Mouse (Mus musculus): ENCODE measurements around the gene Ctrc. TPM values are rescaled to one million over a fixed set of nuclear protein-coding genes. Genes with fewer than 3 reads are reported as not detected.

The Ctrc gene
- polyA plus RNA-seq, 1 experiment from 2014 or later, result not detected

- no peak overlapping the region for H3K27ac ChIP-seq (ENCODE audit: poor library complexity, severe bottlenecking)
- H3K27me3 ChIP-seq (replicated peaks), result no peaks in the 10 kb centered on the region
- ATAC-seq (ENCODE audit: insufficient number of reproducible peaks, low FRiP score), result no peak
- H3K4me2 ChIP-seq, result no peak overlapping the region
- peaks cover 5% of the 10 kb centered on the region for H3K36me3 ChIP-seq
- no peaks in the 10 kb centered on the region for H3K9me3 ChIP-seq (replicated peaks)
- H3K4me1 ChIP-seq (replicated peaks), result 0 out of 2 replicates have a peak, but pooled peaks cover 4% of the 10 kb centered on the region
- H3K9ac ChIP-seq, result no peak overlapping the region
- WGBS, result 85% methylated on average over 9 of the region's 9 CpGs
- no peak overlapping the region for H3K4me3 ChIP-seq
Observed at GRCm38 (mm10) chr4:141853437-141853836, 7.3 kb upstream of the Ctrc start.

GRCm38 (mm10) chr4:141834536-141835095 is 11.5 kb downstream of the Ctrc start:
- H3K36me3 ChIP-seq, result no peaks in the 10 kb centered on the region

GRCm38 (mm10) chr4:141833911-141834310 is 12.2 kb downstream of the Ctrc start:
- ATAC-seq (ENCODE audit: insufficient number of reproducible peaks, low FRiP score), result no peak
- Histone ChIP-seq H3K9me3 (replicated peaks) (no peaks in the 10 kb centered on the region), H3K4me2 (no peak overlapping the region), H3K4me1 (replicated peaks) (0 out of 2 replicates have a peak, but pooled peaks cover 3% of the 10 kb centered on the region), H3K36me3 (no peaks in the 10 kb centered on the region), H3K27ac (ENCODE audit: poor library complexity, severe bottlenecking) (no peak overlapping the region), H3K9ac (no peak overlapping the region), H3K4me3 (no peak overlapping the region), H3K27me3 (replicated peaks) (no peaks in the 10 kb centered on the region)
- WGBS, result 22% methylated on average over 1 of the region's 1 CpGs

More at GRCm38 (mm10) chr4:141834536-141835095, 11.5 kb downstream of the Ctrc start:
- Histone ChIP-seq H3K9ac (no peak overlapping the region), H3K27me3 (replicated peaks) (no peaks in the 10 kb centered on the region), H3K27ac (ENCODE audit: poor library complexity, severe bottlenecking) (no peak overlapping the region), H3K4me2 (no peak overlapping the region), H3K4me3 (no peak overlapping the region), H3K9me3 (replicated peaks) (no peaks in the 10 kb centered on the region), H3K4me1 (replicated peaks) (0 out of 2 replicates have a peak, but pooled peaks cover 3% of the 10 kb centered on the region)
- 44% methylated on average over 5 of the region's 5 CpGs for WGBS
- no peak for ATAC-seq (ENCODE audit: insufficient number of reproducible peaks, low FRiP score)

DNA sequence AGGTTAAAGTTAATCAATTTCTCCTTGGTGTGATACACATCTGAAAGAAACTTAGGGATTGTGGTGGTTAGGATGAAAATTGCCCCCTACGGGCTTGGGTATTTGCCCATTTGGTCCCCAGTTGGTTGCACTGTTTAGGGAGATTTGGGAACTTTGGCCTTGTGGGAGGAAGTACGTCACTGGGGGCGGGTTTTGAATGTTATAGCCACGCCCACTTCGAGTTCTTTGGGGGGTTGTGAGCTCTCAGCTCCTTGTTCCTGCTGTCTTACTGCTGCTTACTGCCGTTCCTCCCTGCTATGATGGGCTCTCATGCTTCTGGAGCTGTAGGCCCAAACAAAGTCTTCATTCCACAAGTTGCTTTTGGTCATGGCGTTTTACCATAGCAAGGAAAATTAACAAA is 14.8 kb downstream of the Ctrc start:
- Histone ChIP-seq H3K9ac (no peak overlapping the region), H3K4me1 (replicated peaks) (peaks cover 9% of the 10 kb centered on the region), H3K36me3 (no peaks in the 10 kb centered on the region), H3K27me3 (replicated peaks) (no peaks in the 10 kb centered on the region), H3K27ac (ENCODE audit: poor library complexity, severe bottlenecking) (no peak overlapping the region), H3K4me2 (no peak overlapping the region), H3K4me3 (no peak overlapping the region), H3K9me3 (replicated peaks) (no peaks in the 10 kb centered on the region)
- no peak for ATAC-seq (ENCODE audit: insufficient number of reproducible peaks, low FRiP score)
- 69% methylated on average over 7 of the region's 7 CpGs for WGBS

DNA sequence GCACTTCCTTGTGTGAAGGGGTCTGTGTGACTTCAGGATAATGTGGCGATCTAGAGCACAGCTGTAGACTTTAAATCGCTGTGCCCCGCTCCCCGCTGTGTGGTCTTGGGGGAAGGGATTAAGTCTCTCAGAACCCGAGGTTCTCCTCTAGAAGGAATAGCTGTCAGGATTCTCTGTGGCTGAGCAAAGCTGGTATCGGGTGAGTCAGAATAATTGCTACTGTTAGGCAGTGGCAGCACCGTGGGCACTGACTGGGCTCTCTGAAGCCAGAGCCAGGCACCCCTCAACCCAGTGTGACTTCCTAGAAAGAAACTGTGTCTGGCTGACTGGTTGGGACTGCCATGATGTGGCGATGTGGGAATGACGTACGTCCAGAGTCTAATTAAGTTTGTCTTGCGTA is 15.8 kb downstream of the Ctrc start:
- H3K27ac ChIP-seq (ENCODE audit: poor library complexity, severe bottlenecking), result no peak overlapping the region
- no peak overlapping the region for H3K4me3 ChIP-seq
- 51% methylated on average over 11 of the region's 11 CpGs for WGBS
- H3K4me1 ChIP-seq (replicated peaks), result peaks cover 9% of the 10 kb centered on the region
- H3K4me2 ChIP-seq, result no peak overlapping the region
- H3K9ac ChIP-seq, result no peak overlapping the region
- no peaks in the 10 kb centered on the region for H3K27me3 ChIP-seq (replicated peaks)
- no peaks in the 10 kb centered on the region for H3K36me3 ChIP-seq
- no peaks in the 10 kb centered on the region for H3K9me3 ChIP-seq (replicated peaks)
- no peak for ATAC-seq (ENCODE audit: insufficient number of reproducible peaks, low FRiP score)

DNA sequence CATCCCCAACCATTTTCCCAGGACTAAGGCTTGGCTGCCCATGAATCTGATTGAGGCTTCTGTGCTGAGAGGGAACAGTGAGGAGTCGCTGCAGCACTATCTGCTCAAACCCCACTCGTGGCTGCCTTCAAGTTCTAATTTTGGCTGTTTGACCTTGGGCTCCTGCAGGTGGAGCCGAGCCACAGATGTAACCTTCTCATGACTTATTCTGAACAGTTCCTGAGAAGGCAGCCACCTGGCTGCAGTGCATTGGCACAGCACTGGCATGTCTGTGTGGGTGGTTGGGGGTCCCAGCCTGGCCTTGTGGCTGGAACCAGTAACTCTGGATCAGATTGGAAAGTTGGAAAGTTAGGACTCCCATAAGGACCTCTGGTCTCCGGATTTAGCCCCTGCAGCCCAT is 18.0 kb downstream of the Ctrc start:
- 59% methylated on average over 4 of the region's 4 CpGs for WGBS
- no peaks in the 10 kb centered on the region for H3K36me3 ChIP-seq
- peaks cover 5% of the 10 kb centered on the region for H3K4me1 ChIP-seq (replicated peaks)
- H3K27ac ChIP-seq (ENCODE audit: poor library complexity, severe bottlenecking), result no peak overlapping the region
- H3K27me3 ChIP-seq (replicated peaks), result no peaks in the 10 kb centered on the region
- ATAC-seq (ENCODE audit: insufficient number of reproducible peaks, low FRiP score), result no peak
- no peak overlapping the region for H3K9ac ChIP-seq
- H3K4me3 ChIP-seq, result no peak overlapping the region
- no peaks in the 10 kb centered on the region for H3K9me3 ChIP-seq (replicated peaks)
- H3K4me2 ChIP-seq, result no peak overlapping the region

- H3K4me2 ChIP-seq, result no peak overlapping the region
- H3K27ac ChIP-seq (ENCODE audit: poor library complexity, severe bottlenecking), result no peak overlapping the region
- H3K4me1 ChIP-seq (replicated peaks), result peaks cover 5% of the 10 kb centered on the region
- no peaks in the 10 kb centered on the region for H3K27me3 ChIP-seq (replicated peaks)
- H3K9ac ChIP-seq, result no peak overlapping the region
- no peak for ATAC-seq (ENCODE audit: insufficient number of reproducible peaks, low FRiP score)
- 93% methylated on average over 2 of the region's 2 CpGs for WGBS
- no peaks in the 10 kb centered on the region for H3K9me3 ChIP-seq (replicated peaks)
- no peak overlapping the region for H3K4me3 ChIP-seq
- H3K36me3 ChIP-seq, result no peaks in the 10 kb centered on the region
Observed at GRCm38 (mm10) chr4:141827401-141827800, 18.8 kb downstream of the Ctrc start.

DNA sequence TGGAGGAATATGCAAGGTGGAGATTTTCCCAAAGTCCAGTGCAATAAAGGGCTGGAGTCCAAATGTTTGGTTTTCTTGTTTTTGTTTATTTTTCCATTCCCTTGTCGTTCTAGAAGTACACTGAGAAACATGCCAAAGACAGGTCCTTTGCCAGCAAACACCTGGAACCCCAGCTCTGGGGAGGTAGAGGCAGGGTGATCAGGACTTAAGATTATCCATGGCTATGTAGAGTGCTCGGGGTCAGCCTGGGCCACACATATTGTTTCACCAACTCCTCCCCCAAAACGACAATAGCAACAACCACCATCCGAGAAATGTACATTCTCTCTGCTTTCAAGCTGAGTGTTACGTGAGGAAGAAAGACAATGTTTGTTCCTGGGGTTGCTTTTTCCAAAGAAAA is 20.1 kb downstream of the Ctrc start, which contains the start of gene Cela2a:
Gene Cela2a (minus strand): TSS at position 101 of the 400 bp plus-strand sequence.
- Histone ChIP-seq H3K4me2 (no peak within 1 kb of the TSS), H3K27me3 (replicated peaks) (no peaks in the 10 kb centered on the region), H3K9me3 (replicated peaks) (no peaks in the 10 kb centered on the region), H3K4me1 (replicated peaks) (peaks cover 16% of the 10 kb centered on the region), H3K36me3 (no peaks in the 10 kb centered on the region), H3K4me3 (no peak within 1 kb of the TSS), H3K27ac (ENCODE audit: poor library complexity, severe bottlenecking) (no peak within 1 kb of the TSS), H3K9ac (no peak within 1 kb of the TSS)
- 63% methylated on average over 5 of the region's 5 CpGs for WGBS
- ATAC-seq (ENCODE audit: insufficient number of reproducible peaks, low FRiP score), result no peak

DNA sequence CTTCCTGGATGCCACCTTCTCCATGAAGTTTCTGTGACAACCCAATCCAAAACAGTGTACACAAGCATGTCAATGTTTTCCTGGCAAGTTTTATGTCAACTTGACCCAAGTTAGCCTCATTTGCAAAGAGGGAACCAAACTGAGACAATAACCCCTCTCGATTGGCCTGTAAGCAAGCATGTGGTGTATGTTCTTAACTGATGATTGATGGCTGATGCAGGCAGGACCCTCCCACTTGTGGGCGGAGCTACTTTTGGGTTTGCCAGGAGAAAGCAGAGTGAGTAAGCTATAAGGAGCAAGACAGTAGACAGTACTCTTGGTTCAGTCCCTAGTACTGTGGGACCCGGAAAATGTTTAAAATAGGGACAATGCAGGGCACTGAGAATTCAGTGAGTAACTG is 23.2 kb downstream of the Ctrc start:
- H3K4me3 ChIP-seq, result no peak overlapping the region
- H3K27me3 ChIP-seq (replicated peaks), result no peaks in the 10 kb centered on the region
- no peaks in the 10 kb centered on the region for H3K36me3 ChIP-seq
- H3K4me2 ChIP-seq, result no peak overlapping the region
- 47% methylated on average over 3 of the region's 3 CpGs for WGBS
- ATAC-seq (ENCODE audit: insufficient number of reproducible peaks, low FRiP score), result peak; percentile 48; the same call in 1 of the 2 replicates
- no peak overlapping the region for H3K9ac ChIP-seq
- H3K4me1 ChIP-seq (replicated peaks), result peaks cover 13% of the 10 kb centered on the region
- no peaks in the 10 kb centered on the region for H3K9me3 ChIP-seq (replicated peaks)
- no peak overlapping the region for H3K27ac ChIP-seq (ENCODE audit: poor library complexity, severe bottlenecking)

GRCm38 (mm10) chr4:141822089-141822488 is 24.1 kb downstream of the Ctrc start:
- Histone ChIP-seq H3K4me1 (replicated peaks) (peaks cover 13% of the 10 kb centered on the region), H3K27ac (ENCODE audit: poor library complexity, severe bottlenecking) (no peak overlapping the region), H3K9me3 (replicated peaks) (no peaks in the 10 kb centered on the region), H3K36me3 (no peaks in the 10 kb centered on the region), H3K4me3 (no peak overlapping the region), H3K9ac (no peak overlapping the region), H3K4me2 (no peak overlapping the region), H3K27me3 (replicated peaks) (no peaks in the 10 kb centered on the region)
- no peak for ATAC-seq (ENCODE audit: insufficient number of reproducible peaks, low FRiP score)
- WGBS, result 68% methylated on average over 10 of the region's 10 CpGs

GRCm38 (mm10) chr4:141821178-141821577 is 25.0 kb downstream of the Ctrc start:
- Histone ChIP-seq H3K4me3 (no peak overlapping the region), H3K27me3 (replicated peaks) (no peaks in the 10 kb centered on the region), H3K9ac (no peak overlapping the region), H3K4me1 (replicated peaks) (peaks cover 13% of the 10 kb centered on the region), H3K27ac (ENCODE audit: poor library complexity, severe bottlenecking) (no peak overlapping the region), H3K9me3 (replicated peaks) (no peaks in the 10 kb centered on the region), H3K36me3 (no peaks in the 10 kb centered on the region), H3K4me2 (no peak overlapping the region)
- WGBS, result 41% methylated on average over 3 of the region's 3 CpGs
- no peak for ATAC-seq (ENCODE audit: insufficient number of reproducible peaks, low FRiP score)

DNA sequence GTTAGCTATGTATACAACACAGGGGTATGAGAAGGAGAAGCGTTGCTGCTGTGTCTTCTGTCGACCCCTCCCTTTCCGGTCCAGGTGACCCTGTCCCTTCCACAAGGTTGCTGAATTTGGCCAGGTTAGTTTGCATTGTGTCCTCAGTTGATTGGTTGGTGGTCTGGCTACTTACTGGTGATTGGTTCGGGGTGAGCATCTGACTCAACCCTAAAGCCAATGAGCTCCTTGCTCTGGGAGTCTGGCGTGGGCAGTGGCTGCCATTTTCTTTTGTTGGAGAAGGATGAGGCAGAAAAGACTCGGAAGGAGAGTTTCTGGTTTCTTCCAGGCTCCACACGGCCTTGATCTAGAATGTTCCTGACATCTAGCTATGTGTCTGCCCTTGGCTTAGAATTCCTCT is 26.8 kb downstream of the Ctrc start:
- Histone ChIP-seq H3K27me3 (replicated peaks) (no peaks in the 10 kb centered on the region), H3K27ac (ENCODE audit: poor library complexity, severe bottlenecking) (no peak overlapping the region), H3K4me2 (no peak overlapping the region), H3K4me1 (replicated peaks) (peaks cover 13% of the 10 kb centered on the region), H3K9me3 (replicated peaks) (no peaks in the 10 kb centered on the region), H3K9ac (no peak overlapping the region), H3K36me3 (peaks cover 14% of the 10 kb centered on the region), H3K4me3 (no peak overlapping the region)
- ATAC-seq (ENCODE audit: insufficient number of reproducible peaks, low FRiP score), result no peak
- WGBS, result 86% methylated on average over 7 of the region's 7 CpGs
